Mouse (Mus musculus): ENCODE measurements at regions not wholly inside any gene's neighbourhood (a gene's known extent, or its start where the extent isn't known, plus 50 kb on each side); places are given as distances from the start of the nearest gene placed in this dataset.
A peak's percentile ranks its signal among the peaks of the same experiment; 100 is the strongest.

DNA sequence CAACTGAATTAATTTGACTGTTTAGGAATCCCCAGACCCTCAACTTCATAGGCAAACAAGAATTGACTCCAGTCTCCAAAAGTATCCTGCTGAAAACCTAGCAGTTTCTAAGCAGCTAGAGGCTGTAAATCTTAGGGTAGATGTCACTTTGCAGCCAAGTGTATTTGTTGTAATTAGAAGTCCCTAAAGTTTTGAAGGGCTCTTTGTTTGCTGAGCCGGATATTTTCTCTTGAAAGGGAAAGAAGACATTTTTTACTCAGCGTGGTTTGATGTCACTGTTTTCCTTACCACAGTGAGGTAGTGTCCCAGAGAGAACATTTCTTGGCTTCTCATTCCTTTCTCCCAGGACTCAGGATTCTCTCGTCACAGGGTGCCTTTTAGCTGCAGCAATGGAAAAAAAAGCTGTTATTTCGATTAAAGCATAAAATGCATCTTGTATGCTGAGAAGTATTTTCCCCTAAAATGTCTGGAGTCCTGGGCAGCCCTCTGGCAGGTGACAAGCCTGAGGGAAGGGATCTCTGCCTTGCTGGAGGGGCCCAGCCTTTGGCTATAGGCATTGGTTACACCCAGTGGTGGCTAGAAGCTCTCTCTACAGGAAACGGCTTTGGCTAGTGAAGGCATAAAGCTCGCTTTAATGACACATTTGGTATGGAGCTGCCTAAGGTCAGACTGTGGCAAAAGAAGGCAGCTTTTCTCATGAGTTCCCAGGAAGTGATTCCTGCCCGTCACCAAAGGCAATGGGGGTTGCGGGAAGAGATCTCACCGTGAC, 74.1 kb upstream of the Clnk start:
- peak; percentile 27 for DNase-seq
- Histone ChIP-seq H3K36me3 (ENCODE audit: control insufficient read depth, insufficient read depth, low read length) (no peaks in the 10 kb centered on the region), H3K4me3 (ENCODE audit: insufficient read depth, low read depth, low read length) (no peak overlapping the region), H3K4me1 (ENCODE audit: control insufficient read depth, insufficient read depth, low read length) (no peaks in the 10 kb centered on the region), H3K27me3 (replicated peaks; ENCODE audit: control insufficient read depth, insufficient read depth, low read length) (no peaks in the 10 kb centered on the region), H3K27ac (ENCODE audit: insufficient read depth, low read depth, low read length) (peak overlapping the region; percentile 55)
- WGBS = 47% methylated on average over 9 of the region's 9 CpGs
- TF ChIP-seq POLR2A (IDR thresholded peaks at IDR 0.05; ENCODE audit: low read depth, low read length) (no peak), CTCF (conservative IDR thresholded peaks at IDR 0.05; ENCODE audit: insufficient read depth, insufficient read length, low read depth, low read length) (no peak)

DNA sequence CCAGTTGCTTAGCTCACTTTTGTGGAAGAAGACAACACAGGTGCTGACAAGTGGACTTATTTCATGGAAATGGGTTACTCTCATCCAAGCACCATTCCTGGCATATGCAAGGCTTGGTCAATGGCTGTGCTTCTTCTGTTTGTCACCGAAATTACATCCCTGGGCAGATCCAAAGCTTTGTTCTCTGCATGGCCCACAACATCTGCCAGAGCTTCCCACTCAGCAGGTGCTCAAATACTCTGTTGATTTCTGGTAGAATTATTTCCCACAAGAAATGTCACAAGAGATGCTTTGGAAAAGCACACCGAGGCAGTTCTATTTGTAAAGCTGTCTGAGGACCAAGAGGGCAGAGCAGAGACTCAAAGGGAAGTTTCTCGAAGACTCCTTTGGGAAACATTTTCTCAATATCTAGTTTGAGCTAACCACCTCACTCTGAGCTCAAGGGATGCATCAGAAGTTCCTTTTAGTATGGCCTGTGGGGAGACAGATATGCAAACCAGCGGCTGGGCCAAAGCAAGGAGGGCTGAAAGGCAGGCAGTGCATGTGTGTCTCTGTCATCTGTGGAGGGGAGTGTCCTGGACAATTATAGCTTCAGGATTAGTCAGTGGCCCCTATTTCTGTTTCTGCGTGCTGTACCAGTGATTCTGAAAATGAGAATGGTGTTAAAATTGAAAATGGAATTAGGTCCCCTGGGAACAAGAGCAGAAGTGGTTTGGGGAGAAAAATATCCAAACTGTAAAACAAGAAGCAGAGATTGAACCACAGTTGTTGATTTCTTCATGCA, 69.5 kb upstream of the Clnk start:
- no peaks in the 10 kb centered on the region for H3K27me3 ChIP-seq (replicated peaks; ENCODE audit: control insufficient read depth, insufficient read depth, low read length)
- H3K4me1 ChIP-seq (ENCODE audit: control insufficient read depth, insufficient read depth, low read length) = no peaks in the 10 kb centered on the region
- TF ChIP-seq POLR2A (IDR thresholded peaks at IDR 0.05; ENCODE audit: low read depth, low read length) = no peak
- no peak for TF ChIP-seq CTCF (conservative IDR thresholded peaks at IDR 0.05; ENCODE audit: insufficient read depth, insufficient read length, low read depth, low read length)
- no peaks in the 10 kb centered on the region for H3K36me3 ChIP-seq (ENCODE audit: control insufficient read depth, insufficient read depth, low read length)
- H3K27ac ChIP-seq (ENCODE audit: insufficient read depth, low read depth, low read length) = no peak overlapping the region
- 81% methylated on average over 5 of the region's 5 CpGs for whole genome bisulfite sequencing
- DNase-seq = no peak
- no peak overlapping the region for H3K4me3 ChIP-seq (ENCODE audit: insufficient read depth, low read depth, low read length)

DNA sequence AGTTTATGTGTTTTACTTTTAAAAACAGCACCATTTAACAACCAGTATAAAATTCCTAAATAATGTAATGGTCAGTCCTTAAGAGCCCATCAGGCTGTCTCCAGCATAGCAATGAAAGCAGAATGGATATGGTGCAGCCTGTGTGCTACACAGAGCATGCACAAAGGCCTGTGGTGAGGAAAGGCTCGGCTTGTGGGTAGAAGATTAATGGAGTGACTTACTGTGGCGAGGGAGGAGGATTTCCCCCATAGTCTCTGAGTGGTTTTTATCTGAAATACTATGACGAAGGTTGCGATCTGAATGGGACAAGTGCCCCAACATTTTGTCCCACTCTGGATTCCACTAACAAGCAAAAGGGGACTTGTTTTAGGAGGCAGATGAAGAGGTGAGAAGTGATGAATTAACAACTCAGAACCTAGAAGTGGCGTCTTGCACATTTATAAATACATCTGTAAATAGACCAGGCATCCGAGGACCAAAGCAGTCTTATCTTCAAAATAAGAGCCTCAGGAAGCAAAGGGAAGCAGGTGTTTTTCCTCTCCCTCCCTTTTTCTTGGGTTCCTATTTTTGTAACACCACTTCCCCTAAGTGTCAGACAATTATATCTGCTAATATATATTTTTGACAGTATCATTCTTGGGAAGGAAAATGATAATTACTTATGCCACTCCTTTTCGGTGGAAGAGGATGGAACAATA, 55.9 kb upstream of the Clnk start:
- no peaks in the 10 kb centered on the region for H3K36me3 ChIP-seq (ENCODE audit: control insufficient read depth, insufficient read depth, low read length)
- H3K27me3 ChIP-seq (replicated peaks; ENCODE audit: control insufficient read depth, insufficient read depth, low read length) = no peaks in the 10 kb centered on the region
- DNase-seq = peak; percentile 16
- 40% methylated on average over 7 of the region's 7 CpGs for WGBS
- TF ChIP-seq CTCF (conservative IDR thresholded peaks at IDR 0.05; ENCODE audit: insufficient read depth, insufficient read length, low read depth, low read length) = no peak
- H3K4me1 ChIP-seq (ENCODE audit: control insufficient read depth, insufficient read depth, low read length) = no peaks in the 10 kb centered on the region
- H3K27ac ChIP-seq (ENCODE audit: insufficient read depth, low read depth, low read length) = no peak overlapping the region
- no peak overlapping the region for H3K4me3 ChIP-seq (ENCODE audit: insufficient read depth, low read depth, low read length)

DNA sequence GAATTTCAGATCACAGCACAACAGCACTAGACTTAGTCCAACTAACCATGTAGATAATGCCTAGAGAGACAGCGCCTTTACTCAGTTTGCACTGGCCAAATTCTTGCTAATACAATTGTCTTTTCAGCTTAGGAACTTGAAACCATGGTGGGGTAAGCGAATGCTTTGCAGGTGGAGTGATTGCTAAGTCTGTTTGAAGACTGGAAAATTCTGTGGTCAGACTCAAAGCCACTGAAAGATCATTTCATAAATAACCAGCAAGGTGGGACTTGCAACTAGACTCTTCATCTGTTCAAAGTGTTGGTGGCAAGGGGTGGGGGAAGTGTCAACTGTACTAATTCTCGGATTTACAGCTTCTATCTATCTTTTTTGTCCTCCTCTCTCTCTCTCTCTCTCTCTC, 50.4 kb upstream of the Clnk start:
- H3K4me3 ChIP-seq (ENCODE audit: insufficient read depth, low read depth, low read length) = no peak overlapping the region
- H3K27me3 ChIP-seq (replicated peaks; ENCODE audit: control insufficient read depth, insufficient read depth, low read length) = no peaks in the 10 kb centered on the region
- H3K27ac ChIP-seq (ENCODE audit: insufficient read depth, low read depth, low read length) = no peak overlapping the region
- no peaks in the 10 kb centered on the region for H3K36me3 ChIP-seq (ENCODE audit: control insufficient read depth, insufficient read depth, low read length)
- 84% methylated on average over 3 of the region's 3 CpGs for WGBS
- DNase-seq = no peak
- H3K4me1 ChIP-seq (ENCODE audit: control insufficient read depth, insufficient read depth, low read length) = no peaks in the 10 kb centered on the region
- no peak for TF ChIP-seq POLR2A (IDR thresholded peaks at IDR 0.05; ENCODE audit: low read depth, low read length)
- TF ChIP-seq CTCF (conservative IDR thresholded peaks at IDR 0.05; ENCODE audit: insufficient read depth, insufficient read length, low read depth, low read length) = no peak

Data from kidney, adult 2 months (tissue).